Mouse (Mus musculus): ENCODE measurements around the gene Pcbd2. TPM values are rescaled to one million over a fixed set of nuclear protein-coding genes. Genes with fewer than 3 reads are reported as not detected.
A peak's percentile ranks its signal among the peaks of the same experiment; 100 is the strongest.

Pcbd2 gene
- polyA plus RNA-seq, 1 experiment from 2014 or later, result 23.3 TPM

DNA sequence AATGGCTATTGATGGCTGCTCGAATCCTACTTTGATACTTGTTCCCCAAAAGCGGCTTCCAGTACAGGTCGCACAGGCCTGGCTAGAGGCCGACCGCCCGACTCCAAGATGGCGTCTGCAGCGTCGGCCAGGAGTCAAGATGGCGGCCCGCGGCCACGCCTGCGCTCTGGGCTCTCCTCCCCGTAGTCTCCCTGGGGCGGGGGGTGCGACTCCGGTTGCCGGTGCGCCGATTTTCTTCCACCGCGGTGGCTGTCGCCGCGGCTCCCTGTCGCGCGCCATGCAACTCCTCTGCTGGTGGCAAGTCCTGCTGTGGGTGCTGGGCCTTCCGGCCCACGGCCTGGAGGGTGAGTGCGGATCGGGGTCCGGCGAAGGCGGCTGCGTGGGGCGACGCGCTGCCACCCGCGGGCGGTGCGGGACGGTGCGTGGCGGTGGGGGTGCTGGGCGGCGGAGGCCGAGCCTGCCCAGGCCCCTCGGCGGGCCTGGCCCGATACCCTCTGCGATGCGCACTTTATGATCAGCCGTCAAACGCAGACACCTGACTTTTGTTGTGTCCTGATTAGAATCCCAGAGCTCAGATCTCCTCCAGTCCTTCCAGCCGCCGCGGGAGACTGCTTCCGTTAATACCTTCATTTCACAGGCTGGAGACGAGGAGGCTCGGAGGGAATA, 12.5 kb upstream of the Pcbd2 start, which contains the start of gene Txndc15:
TSS of gene Txndc15 (plus strand) at position 150 of the 666 bp plus-strand sequence.
- Histone ChIP-seq H3K36me3 (peaks cover 21% of the 10 kb centered on the region), H3K9me3 (no peaks in the 10 kb centered on the region), H3K9ac (peak within 1 kb of the TSS; percentile 97), H3K27me3 (no peaks in the 10 kb centered on the region), H3K4me3 (peak within 1 kb of the TSS; percentile 86), H3K4me1 (replicated peaks) (peaks cover 34% of the 10 kb centered on the region), H3K4me2 (peak within 1 kb of the TSS; percentile 71), H3K27ac (peak within 1 kb of the TSS; percentile 98)
- under 1% methylated on average over 59 of the region's 63 CpGs for WGBS
- ATAC-seq (ENCODE audit: low FRiP score), result peak; percentile 95

DNA sequence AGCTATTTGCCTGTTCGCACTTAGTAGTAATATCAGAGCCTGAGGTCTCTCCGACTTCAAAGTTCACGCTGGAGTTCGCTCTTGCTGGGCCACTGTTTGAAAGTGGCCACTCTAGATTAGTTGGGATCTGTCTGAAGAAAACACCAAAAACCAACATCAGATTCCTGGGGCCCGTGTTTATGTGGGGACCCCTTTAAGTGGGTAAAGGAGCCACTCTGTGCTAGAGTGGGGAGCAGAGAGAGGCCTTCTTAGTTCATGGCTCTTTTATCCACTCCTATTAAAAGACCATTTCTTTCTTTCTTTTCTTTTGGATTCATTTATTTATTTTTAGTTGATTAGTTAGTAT, 12.0 kb upstream of the Pcbd2 start:
- 8% methylated on average over 5 of the region's 5 CpGs for WGBS
- peak overlapping the region; percentile 86 for H3K4me3 ChIP-seq
- H3K4me2 ChIP-seq, result peak overlapping the region; percentile 71
- peak overlapping the region; percentile 97 for H3K9ac ChIP-seq
- H3K4me1 ChIP-seq (replicated peaks), result peaks cover 34% of the 10 kb centered on the region
- peaks cover 26% of the 10 kb centered on the region for H3K36me3 ChIP-seq
- H3K9me3 ChIP-seq, result no peaks in the 10 kb centered on the region
- peak; percentile 16; the same call in 1 of the 2 replicates for ATAC-seq (ENCODE audit: low FRiP score)
- peak overlapping the region; percentile 98 for H3K27ac ChIP-seq
- no peaks in the 10 kb centered on the region for H3K27me3 ChIP-seq

DNA sequence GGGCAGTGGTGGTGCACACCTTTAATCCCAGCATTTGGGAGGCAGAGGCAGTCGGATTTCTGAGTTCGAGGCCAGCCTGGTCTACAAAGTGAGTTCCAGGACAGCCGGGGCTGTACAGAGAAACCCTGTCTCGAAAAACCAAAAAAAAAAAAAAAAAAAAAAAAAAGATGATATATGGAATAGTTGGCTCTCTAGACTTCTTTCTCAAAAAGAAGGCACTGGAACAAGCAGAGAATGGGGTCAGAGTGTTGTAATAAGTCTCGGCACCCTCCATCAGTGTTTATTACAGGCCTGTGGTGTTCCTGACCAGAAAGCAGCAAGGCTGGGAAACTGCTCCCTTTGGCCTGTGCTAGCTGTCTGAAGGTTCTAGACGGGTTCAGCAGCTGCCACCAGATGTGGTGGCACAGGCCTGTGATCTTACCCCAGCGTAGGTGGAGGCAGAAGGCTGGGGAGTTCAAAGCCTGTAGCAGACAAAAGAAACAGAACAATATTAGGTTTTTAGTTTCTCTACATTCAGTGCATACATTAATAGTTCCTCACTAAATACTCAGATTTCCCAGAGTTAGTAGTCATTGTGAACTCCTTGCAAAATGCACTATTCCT, 11.2 kb upstream of the Pcbd2 start:
- peaks cover 34% of the 10 kb centered on the region for H3K4me1 ChIP-seq (replicated peaks)
- peak overlapping the region; percentile 71 for H3K4me2 ChIP-seq
- no peak for ATAC-seq (ENCODE audit: low FRiP score)
- peaks cover 34% of the 10 kb centered on the region for H3K36me3 ChIP-seq
- H3K27me3 ChIP-seq, result no peaks in the 10 kb centered on the region
- WGBS, result 90% methylated on average over 7 of the region's 7 CpGs
- H3K9ac ChIP-seq, result peak overlapping the region; percentile 97; the same call in 1 of the 2 replicates
- H3K4me3 ChIP-seq, result peak overlapping the region; percentile 86
- H3K9me3 ChIP-seq, result no peaks in the 10 kb centered on the region
- H3K27ac ChIP-seq, result peak overlapping the region; percentile 98; the same call in 1 of the 2 replicates

DNA sequence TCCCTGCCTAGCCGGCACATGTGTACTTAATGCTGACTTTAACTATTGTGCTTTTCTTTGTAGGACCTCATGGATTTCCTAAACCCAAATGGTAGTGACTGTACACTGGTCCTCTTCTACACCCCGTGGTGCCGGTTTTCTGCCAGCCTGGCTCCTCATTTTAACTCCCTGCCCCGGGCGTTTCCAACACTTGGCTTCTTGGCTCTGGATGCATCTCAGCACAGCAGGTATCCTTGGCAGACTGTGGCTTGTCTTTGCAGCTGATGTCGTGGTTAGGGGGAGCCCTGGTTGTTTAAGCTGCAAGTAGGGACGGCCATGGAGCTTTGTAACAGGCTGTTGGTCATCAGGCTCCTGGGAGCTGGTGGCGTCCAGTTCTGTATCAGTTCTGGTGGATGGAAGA, 5.7 kb upstream of the Pcbd2 start:
- 69% methylated on average over 8 of the region's 8 CpGs for WGBS
- peaks cover 80% of the 10 kb centered on the region for H3K36me3 ChIP-seq
- no peak overlapping the region for H3K9ac ChIP-seq
- H3K9me3 ChIP-seq, result no peaks in the 10 kb centered on the region
- H3K4me1 ChIP-seq (replicated peaks), result peaks cover 26% of the 10 kb centered on the region
- ATAC-seq (ENCODE audit: low FRiP score), result no peak
- H3K27me3 ChIP-seq, result no peaks in the 10 kb centered on the region
- H3K27ac ChIP-seq, result no peak overlapping the region
- no peak overlapping the region for H3K4me2 ChIP-seq
- no peak overlapping the region for H3K4me3 ChIP-seq

DNA sequence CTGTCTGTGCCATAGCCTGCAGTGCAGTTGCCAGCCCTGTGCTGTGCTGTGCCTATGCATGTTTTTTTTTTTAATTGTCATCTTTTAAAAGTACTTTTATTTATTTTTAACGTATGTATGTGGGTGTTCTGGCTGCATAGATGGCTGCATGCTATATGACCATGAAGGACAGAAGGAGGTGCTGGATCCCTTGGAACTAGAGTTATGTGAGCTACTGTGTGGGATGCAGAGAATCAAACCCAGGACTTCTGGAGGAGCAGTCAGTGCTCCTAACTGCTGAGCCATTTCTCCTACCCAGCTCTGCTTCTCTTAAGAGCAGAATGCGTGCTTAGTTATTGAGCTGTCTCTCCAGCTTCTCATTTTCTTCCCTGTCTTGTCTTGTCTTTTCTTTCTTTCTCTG, 5.2 kb upstream of the Pcbd2 start:
- no peak overlapping the region for H3K4me3 ChIP-seq
- ATAC-seq (ENCODE audit: low FRiP score), result no peak
- no peak overlapping the region for H3K4me2 ChIP-seq
- no peak overlapping the region for H3K27ac ChIP-seq
- H3K9ac ChIP-seq, result no peak overlapping the region
- no peaks in the 10 kb centered on the region for H3K9me3 ChIP-seq
- peaks cover 80% of the 10 kb centered on the region for H3K36me3 ChIP-seq
- H3K4me1 ChIP-seq (replicated peaks), result peaks cover 23% of the 10 kb centered on the region
- 91% methylated on average over 2 of the region's 2 CpGs for WGBS
- H3K27me3 ChIP-seq, result no peaks in the 10 kb centered on the region

DNA sequence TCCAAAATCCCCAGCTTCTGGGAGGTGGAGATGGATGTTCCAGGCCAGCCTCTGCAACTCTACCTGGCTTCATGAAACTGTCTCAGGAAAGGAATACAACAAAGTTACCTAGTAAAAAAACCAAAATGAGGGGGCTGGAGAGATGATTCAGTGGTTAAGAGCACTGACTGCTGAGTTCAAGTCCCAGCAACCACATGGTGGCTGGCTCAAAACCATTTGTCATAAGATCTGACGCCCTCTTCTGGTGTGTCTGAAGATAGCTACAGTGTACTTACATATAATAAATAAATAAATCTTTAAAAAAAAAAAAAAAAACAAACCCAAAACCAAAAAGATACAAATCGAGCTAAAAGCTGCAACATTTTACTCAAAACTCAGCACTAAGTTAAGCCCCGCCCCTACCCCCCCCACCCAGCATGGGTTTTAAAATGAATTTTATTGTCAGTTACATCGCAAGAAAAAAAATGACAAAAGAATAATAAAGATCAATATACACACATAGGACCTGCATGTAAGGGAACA, 509 bp upstream of the Pcbd2 start:
- no peak for ATAC-seq (ENCODE audit: low FRiP score)
- 0 out of 2 replicates have a peak, but pooled peaks cover 9% of the 10 kb centered on the region for H3K4me1 ChIP-seq (replicated peaks)

DNA sequence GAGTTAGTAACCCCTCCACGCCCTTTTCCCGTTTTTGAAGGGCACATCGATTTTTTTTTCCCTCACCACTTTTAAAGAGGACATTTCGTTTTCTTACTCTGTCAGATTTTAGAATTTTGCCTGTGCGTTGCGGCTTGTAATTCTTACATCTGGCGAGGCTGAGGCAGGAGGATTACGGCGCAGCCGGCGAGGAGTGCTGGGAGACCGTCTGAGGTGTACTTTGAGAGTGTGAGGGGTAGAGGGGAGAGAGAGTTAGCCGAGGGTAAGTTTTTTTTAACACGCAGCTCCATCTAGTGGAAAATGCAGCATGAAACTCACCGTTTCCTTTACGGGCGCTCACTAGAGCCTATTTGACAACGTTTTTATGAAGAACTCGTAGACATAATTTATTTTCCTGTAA, 671 bp downstream of the Pcbd2 start:
- Histone ChIP-seq H3K4me3 (peak overlapping the region; percentile 57), H3K4me2 (peak overlapping the region; percentile 58), H3K9ac (peak overlapping the region; percentile 79), H3K36me3 (peaks cover 32% of the 10 kb centered on the region), H3K27ac (peak overlapping the region; percentile 95), H3K4me1 (replicated peaks) (0 out of 2 replicates have a peak, but pooled peaks cover 9% of the 10 kb centered on the region), H3K9me3 (no peaks in the 10 kb centered on the region), H3K27me3 (no peaks in the 10 kb centered on the region)
- 3% methylated on average over 19 of the region's 19 CpGs for WGBS
- peak; percentile 74 for ATAC-seq (ENCODE audit: low FRiP score)

More for the DNA sequence above, 509 bp upstream of the Pcbd2 start:
- H3K9ac ChIP-seq, result peak overlapping the region; percentile 79
- peak overlapping the region; percentile 95 for H3K27ac ChIP-seq
- H3K36me3 ChIP-seq, result peaks cover 40% of the 10 kb centered on the region
- WGBS, result 6% methylated on average over 4 of the region's 4 CpGs
- H3K4me2 ChIP-seq, result peak overlapping the region; percentile 58
- H3K9me3 ChIP-seq, result no peaks in the 10 kb centered on the region
- peak overlapping the region; percentile 57 for H3K4me3 ChIP-seq
- no peaks in the 10 kb centered on the region for H3K27me3 ChIP-seq

DNA sequence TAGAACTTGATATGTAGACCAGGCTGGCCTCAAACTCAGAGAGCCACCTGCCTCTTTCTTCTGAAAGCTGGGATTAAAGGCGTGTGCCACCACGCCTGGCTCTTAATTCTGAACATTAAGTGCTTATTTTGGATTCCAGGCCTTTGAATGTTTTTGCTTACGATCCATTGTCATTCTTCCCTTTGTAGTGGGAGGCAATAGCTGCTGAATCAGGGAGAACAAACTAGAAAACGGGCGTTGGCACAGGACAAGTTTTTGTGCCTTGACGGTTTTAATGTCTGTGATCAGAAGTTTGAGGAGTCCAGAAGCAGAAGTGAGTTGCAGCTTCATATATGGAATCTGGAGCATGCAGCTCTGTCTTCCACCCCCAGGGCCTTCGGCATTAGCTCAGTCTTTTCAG, 3.5 kb downstream of the Pcbd2 start:
- no peak for ATAC-seq (ENCODE audit: low FRiP score)
- Histone ChIP-seq H3K27ac (no peak overlapping the region), H3K4me2 (no peak overlapping the region), H3K9me3 (no peaks in the 10 kb centered on the region), H3K36me3 (peaks cover 6% of the 10 kb centered on the region; the same call in 1 of the 2 replicates), H3K4me3 (no peak overlapping the region), H3K9ac (no peak overlapping the region), H3K4me1 (replicated peaks) (0 out of 2 replicates have a peak, but pooled peaks cover 9% of the 10 kb centered on the region), H3K27me3 (no peaks in the 10 kb centered on the region)
- 87% methylated on average over 7 of the region's 7 CpGs for WGBS

DNA sequence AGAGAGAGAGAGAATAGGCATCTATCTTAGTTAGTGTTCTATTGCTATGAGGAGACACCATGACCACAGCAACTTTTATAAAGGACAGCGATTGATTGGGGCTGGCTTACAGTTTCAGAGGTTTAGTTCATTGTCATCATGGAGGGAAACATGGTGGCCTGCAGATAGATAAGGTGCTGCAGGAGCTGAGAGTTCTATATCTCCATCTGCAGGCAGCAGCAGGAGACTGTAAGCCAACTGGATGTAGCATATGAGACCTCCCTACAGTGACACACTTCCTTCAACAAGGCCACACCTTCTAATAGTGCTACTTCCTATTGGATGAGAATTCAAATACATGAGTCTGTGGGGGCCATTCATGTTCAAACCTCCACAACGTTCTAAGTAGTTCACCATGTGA, 5.0 kb downstream of the Pcbd2 start:
- Histone ChIP-seq H3K27me3 (no peaks in the 10 kb centered on the region), H3K36me3 (no peaks in the 10 kb centered on the region), H3K4me2 (no peak overlapping the region), H3K4me3 (no peak overlapping the region), H3K9me3 (no peaks in the 10 kb centered on the region), H3K27ac (no peak overlapping the region), H3K4me1 (replicated peaks) (0 out of 2 replicates have a peak, but pooled peaks cover 5% of the 10 kb centered on the region), H3K9ac (no peak overlapping the region)
- ATAC-seq (ENCODE audit: low FRiP score), result no peak
- WGBS, result 86% methylated on average over 2 of the region's 2 CpGs

DNA sequence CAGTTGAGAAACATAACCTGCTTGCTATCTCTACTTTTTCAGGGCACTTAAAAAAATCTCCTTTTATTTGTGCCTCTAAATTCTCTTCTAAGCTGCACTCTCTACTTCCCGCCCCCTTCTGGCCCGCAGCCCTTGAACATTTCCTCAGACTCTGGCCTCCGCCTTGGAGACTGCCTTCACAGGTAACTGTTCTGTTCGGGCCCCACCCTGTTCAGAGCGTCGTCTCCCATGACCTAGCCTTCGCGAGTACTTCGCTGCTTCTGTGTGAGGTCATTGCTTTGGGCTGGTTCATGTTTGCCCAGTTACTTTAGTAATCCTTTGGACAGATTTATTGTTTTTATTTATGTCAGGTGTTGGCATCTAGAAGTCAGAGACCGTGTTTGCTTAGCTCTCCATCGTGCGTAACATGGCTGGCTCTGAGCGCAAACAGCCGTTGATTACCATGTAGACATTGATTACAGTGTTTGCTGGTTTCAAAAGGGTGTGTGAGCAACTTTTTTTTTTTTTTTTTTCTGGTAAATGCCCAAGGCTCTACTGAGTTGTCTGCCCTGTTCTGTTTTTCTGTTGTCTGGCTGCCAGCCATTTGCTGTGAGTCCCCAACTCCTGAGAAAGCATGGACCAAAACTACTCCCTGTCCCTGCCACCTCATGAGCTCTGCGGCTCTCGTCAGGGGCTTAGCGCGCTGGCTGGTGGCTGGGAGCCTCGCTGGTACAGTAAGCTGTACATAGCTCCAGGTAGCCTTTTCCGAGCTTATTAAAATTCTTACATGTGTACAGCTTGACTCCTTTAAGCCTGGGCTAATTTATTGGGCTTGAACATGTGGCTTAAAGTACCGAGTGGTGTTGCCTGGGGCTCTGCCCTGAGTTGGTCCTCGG, 6.7 kb downstream of the Pcbd2 start:
- no peak for ATAC-seq (ENCODE audit: low FRiP score)
- Histone ChIP-seq H3K9ac (no peak overlapping the region; the same call in 1 of the 2 replicates), H3K36me3 (no peaks in the 10 kb centered on the region; the same call in 1 of the 2 replicates), H3K27me3 (no peaks in the 10 kb centered on the region), H3K4me2 (no peak overlapping the region), H3K9me3 (no peaks in the 10 kb centered on the region), H3K4me3 (no peak overlapping the region), H3K4me1 (replicated peaks) (no peaks in the 10 kb centered on the region), H3K27ac (no peak overlapping the region)
- 87% methylated on average over 22 of the region's 22 CpGs for WGBS

DNA sequence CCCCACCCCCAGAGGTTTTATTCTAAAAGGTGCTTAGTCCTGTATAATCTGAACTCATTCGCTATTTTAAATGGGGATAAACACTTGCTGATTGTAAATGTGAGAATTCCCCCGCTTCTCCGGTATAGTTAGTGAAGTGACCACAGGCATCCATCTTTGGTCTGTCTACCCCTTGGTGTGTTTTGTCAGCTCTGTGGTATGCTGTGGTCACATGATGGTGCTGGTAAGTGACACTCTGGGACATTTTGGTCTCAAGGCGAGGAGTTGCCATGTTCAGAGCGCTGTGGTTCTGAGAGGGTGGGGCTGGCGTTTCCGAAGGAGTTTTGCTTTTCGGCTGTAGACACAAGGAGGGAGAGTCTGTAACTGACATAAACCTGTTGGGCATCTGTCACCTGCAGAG, 10.7 kb downstream of the Pcbd2 start:
- H3K4me1 ChIP-seq (replicated peaks), result no peaks in the 10 kb centered on the region
- H3K9ac ChIP-seq, result no peak overlapping the region
- H3K9me3 ChIP-seq, result no peaks in the 10 kb centered on the region
- no peak overlapping the region for H3K4me2 ChIP-seq
- no peaks in the 10 kb centered on the region for H3K27me3 ChIP-seq
- no peak overlapping the region for H3K4me3 ChIP-seq
- no peak for ATAC-seq (ENCODE audit: low FRiP score)
- no peaks in the 10 kb centered on the region; the same call in 1 of the 2 replicates for H3K36me3 ChIP-seq
- WGBS, result 93% methylated on average over 8 of the region's 8 CpGs
- H3K27ac ChIP-seq, result no peak overlapping the region

DNA sequence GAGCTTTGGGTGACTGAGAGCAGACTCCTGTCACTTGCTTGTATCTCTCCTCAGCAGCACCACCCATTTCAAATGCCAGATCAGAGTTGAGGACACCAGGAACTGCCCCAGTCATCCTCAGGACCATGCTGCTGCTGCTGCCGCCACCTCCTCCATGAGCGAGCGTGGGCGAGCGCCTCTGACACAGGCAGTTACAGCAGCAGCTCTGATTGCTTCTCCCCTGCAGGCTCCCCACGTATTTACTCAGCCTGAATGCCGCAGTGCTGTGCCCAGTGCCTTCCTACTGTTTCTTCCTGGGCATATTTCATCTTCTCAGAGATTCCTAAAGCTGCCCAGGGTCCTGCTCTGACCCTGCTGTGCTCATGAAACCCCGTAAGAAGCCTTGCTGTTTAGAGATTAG, 15.1 kb downstream of the Pcbd2 start:
- no peak for ATAC-seq (ENCODE audit: low FRiP score)

More for the DNA sequence above, 15.1 kb downstream of the Pcbd2 start:
- Histone ChIP-seq H3K27me3 (no peaks in the 10 kb centered on the region), H3K9ac (no peak overlapping the region), H3K27ac (no peak overlapping the region), H3K4me2 (no peak overlapping the region), H3K4me1 (replicated peaks) (no peaks in the 10 kb centered on the region), H3K36me3 (no peaks in the 10 kb centered on the region; the same call in 1 of the 2 replicates), H3K9me3 (no peaks in the 10 kb centered on the region), H3K4me3 (no peak overlapping the region)
- 70% methylated on average over 8 of the region's 8 CpGs for WGBS

All from hindbrain, embryonic 13.5 days (tissue).